ENCODE assay signal across 8 mouse cellular contexts in genomic region chr1:162037968-162038421, GRCm38 (mm10). TPM values are rescaled to one million over a fixed set of nuclear protein-coding genes. Genes with fewer than 3 reads are reported as not detected.
DNase-seq lines count a peak whose midpoint lies in the region; ATAC-seq and TF ChIP-seq lines count a peak whose summit lies in the region.
"Had no signal": no experiment of that assay in that cellular context is flagged by ENCODE, and none has a peak within 500 bp of the region (broad histone marks: within the 10 kb centered on the region; RNA-seq: fewer than 3 reads in every experiment).

No protein-coding gene starts in this region.

- peaks cover 3% of the 10 kb centered on the region; the same call in 1 of the 2 replicates for H3K4me1 ChIP-seq in bone marrow, adult 2 months (ENCODE audit: control insufficient read depth, insufficient read depth, low read length)
- peaks cover 46% of the 10 kb centered on the region for H3K4me1 ChIP-seq in embryonic facial prominence, embryonic 10.5 days
- H3K4me1 ChIP-seq in hindbrain, postnatal 0 days (ENCODE audit: insufficient read depth, low read length): no peaks in the 10 kb centered on the region
- H3K4me1 ChIP-seq in midbrain, embryonic 14.5 days (ENCODE audit: control insufficient read depth, insufficient read depth, low read length): peaks cover 6% of the 10 kb centered on the region; the same call in 1 of the 2 replicates

- H3K36me3 ChIP-seq in embryonic facial prominence, embryonic 10.5 days (replicated peaks): no peaks in the 10 kb centered on the region
- H3K36me3 ChIP-seq in hindbrain, postnatal 0 days (ENCODE audit: insufficient read depth, low read length): no peaks in the 10 kb centered on the region
- no peaks in the 10 kb centered on the region for H3K36me3 ChIP-seq in midbrain, embryonic 14.5 days (ENCODE audit: control insufficient read depth, insufficient read depth, low read length)

- H3K9ac ChIP-seq in hindbrain, postnatal 0 days (replicated peaks; ENCODE audit: low read length): no peak overlapping the region
- no peak overlapping the region for H3K9ac ChIP-seq in midbrain, embryonic 14.5 days (replicated peaks; ENCODE audit: low read length)

- H3K27ac ChIP-seq in bone marrow, adult 2 months (ENCODE audit: control insufficient read depth, insufficient read depth, low read depth, low read length, poor library complexity): peak overlapping the region; percentile 41; the same call in 1 of the 2 replicates
- H3K27ac ChIP-seq in embryonic facial prominence, embryonic 10.5 days (replicated peaks): peak overlapping the region; percentile 82
- H3K27ac ChIP-seq in hindbrain, postnatal 0 days: peak overlapping the region; percentile 51
- no peak overlapping the region for H3K27ac ChIP-seq in midbrain, embryonic 14.5 days (replicated peaks; ENCODE audit: low read depth, low read length)
- H3K27ac ChIP-seq: macrophage had no signal

- 0 out of 2 replicates have a peak, but pooled peaks cover 6% of the 10 kb centered on the region for H3K9me3 ChIP-seq in embryonic facial prominence, embryonic 10.5 days
- no peaks in the 10 kb centered on the region for H3K9me3 ChIP-seq in hindbrain, postnatal 0 days (ENCODE audit: low read length)
- no peaks in the 10 kb centered on the region for H3K9me3 ChIP-seq in midbrain, embryonic 14.5 days (ENCODE audit: control insufficient read depth, low read length)

- TF ChIP-seq CTCF in bone marrow, adult 2 months (IDR thresholded peaks at IDR 0.05; ENCODE audit: control insufficient read depth, insufficient read depth, low read length): no peak
- TF ChIP-seq CTCF in hindbrain, postnatal 0 days (IDR thresholded peaks at IDR 0.05; ENCODE audit: low read depth): no peak

- intact Hi-C loops in gastrocnemius, postnatal 36 days (cut with DNase I): no loop called here
- intact Hi-C loops in left cerebral cortex, postnatal 25 days (cut with DNase I): no loop called here

- DNase-seq in embryonic facial prominence, embryonic 10.5 days (ENCODE audit: low spot score): no peak
- DNase-seq in gastrocnemius, postnatal 36 days: peak; percentile 38 to 47
- peak; percentile 66 for DNase-seq in hindbrain, postnatal 0 days (ENCODE audit: low spot score)
- peak; percentile 28 to 48 for DNase-seq in left cerebral cortex, postnatal 25 days (ENCODE audit: low spot score in 2 of 2)
- DNase-seq in midbrain, embryonic 14.5 days: peak; percentile 48
- DNase-seq in testis, postnatal 14 days (ENCODE audit: low spot score): peak; percentile 26

- no peaks in the 10 kb centered on the region for H3K27me3 ChIP-seq in embryonic facial prominence, embryonic 10.5 days (replicated peaks; ENCODE audit: low read depth, poor library complexity, severe bottlenecking)
- H3K27me3 ChIP-seq in hindbrain, postnatal 0 days (ENCODE audit: insufficient read depth, low read length): no peaks in the 10 kb centered on the region
- no peaks in the 10 kb centered on the region for H3K27me3 ChIP-seq in midbrain, embryonic 14.5 days (ENCODE audit: control insufficient read depth, insufficient read depth, low read length)

- ATAC-seq in hindbrain, postnatal 0 days: peak; percentile 68
- peak; percentile 40 for ATAC-seq in midbrain, embryonic 14.5 days (ENCODE audit: low FRiP score, low TSS enrichment)

- no peak overlapping the region for H3K4me3 ChIP-seq in bone marrow, adult 2 months (replicated peaks; ENCODE audit: control insufficient read depth, low read depth, low read length)
- H3K4me3 ChIP-seq in embryonic facial prominence, embryonic 10.5 days: no peak overlapping the region
- H3K4me3 ChIP-seq in hindbrain, postnatal 0 days (ENCODE audit: low read length): no peak overlapping the region
- H3K4me3 ChIP-seq in midbrain, embryonic 14.5 days (replicated peaks; ENCODE audit: low read depth, low read length): no peak overlapping the region

- 58% methylated on average over 10 of the region's 10 CpGs for WGBS in bone marrow, adult 2 months
- 72% methylated on average over 10 of the region's 10 CpGs for WGBS in embryonic facial prominence, embryonic 10.5 days
- 33% methylated on average over 10 of the region's 10 CpGs for WGBS in hindbrain, postnatal 0 days
- WGBS in midbrain, embryonic 14.5 days: 71% methylated on average over 10 of the region's 10 CpGs

- H3K4me2 ChIP-seq in hindbrain, postnatal 0 days (ENCODE audit: low read depth, low read length): peak overlapping the region; percentile 17
- no peak overlapping the region for H3K4me2 ChIP-seq in midbrain, embryonic 14.5 days (ENCODE audit: low read length)

- TF ChIP-seq POLR2A in bone marrow, adult 2 months (IDR thresholded peaks at IDR 0.05; ENCODE audit: borderline replicate concordance, control insufficient read depth, low read depth, low read length): no peak

RNA-seq across cellular contexts. Expression of gene 4930558K02Rik, which starts 58.6 kb away (rescaled TPM):
- polyA plus RNA-seq in bone marrow, adult 2 months (2011; ENCODE audit: insufficient read depth, insufficient read length, low replicate concordance, missing spikeins): not detected in 2 replicates
- polyA plus RNA-seq in embryonic facial prominence, embryonic 10.5 days (2016; fragmentation: Nextera tagmentation; extraction: Ambion mirVana): not detected in 2 replicates
- total RNA-seq in gastrocnemius, postnatal 36 days (2021): not detected
- not detected in 2 replicates for total RNA-seq in hindbrain, postnatal 0 days (2014; rRNA removed)
- polyA plus RNA-seq in hindbrain, postnatal 0 days (2015; fragmentation: Nextera tagmentation; extraction: Ambion mirVana): 0.19 and 0.35 TPM in 2 replicates
- not detected for total RNA-seq in left cerebral cortex, postnatal 25 days (2021)
- polyA plus RNA-seq in midbrain, embryonic 14.5 days (2014; fragmentation: Nextera tagmentation; extraction: Ambion mirVana): not detected in 2 replicates
- polyA plus RNA-seq: macrophage had no signal
